Mouse (Mus musculus) lung, embryonic 16.5 days (tissue): Measurements from ENCODE around the gene Sox10. TPM values are rescaled to one million over a fixed set of nuclear protein-coding genes. Genes with fewer than 3 reads are reported as not detected.

Experiments used
- ATAC-seq: fragments of 200-750 bp; cut with Nextera tagmentation; 2 replicates; pipeline ENCODE4 v1.8.0; 2017; ENCODE audit warnings: low read depth, mild to moderate bottlenecking, moderate library complexity
- H3K27ac ChIP-seq: fragments of 300-500 bp; sonication (generic); 2 replicates; pipeline ENCODE4 v1.5.1; 2014; ENCODE audit warnings: mild to moderate bottlenecking, control low read depth, low read length
- H3K27me3 ChIP-seq: fragments of 300-500 bp; sonication (generic); 2 replicates; pipeline ENCODE4 v1.6.1; 2014; ENCODE audit warnings: low read depth, low read length, mixed read lengths; ENCODE audit not compliant: control insufficient read depth, insufficient read depth
- H3K36me3 ChIP-seq: fragments of 300-500 bp; sonication (generic); 2 replicates; pipeline ENCODE4 v1.6.1; 2014; ENCODE audit warnings: low read length; ENCODE audit not compliant: control insufficient read depth, insufficient read depth
- H3K4me1 ChIP-seq: fragments of 300-500 bp; sonication (generic); replicated peaks from 2 replicates; pipeline ENCODE4 v1.6.1; 2014; ENCODE audit warnings: low read length, mixed read lengths; ENCODE audit not compliant: control insufficient read depth, insufficient read depth
- H3K4me2 ChIP-seq: fragments of 300-500 bp; sonication (generic); 2 replicates; pipeline ENCODE4 v1.6.1; 2014; ENCODE audit warnings: low read depth, low read length, control low read depth
- H3K4me3 ChIP-seq: fragments of 300-500 bp; sonication (generic); 2 replicates; pipeline ENCODE4 v1.5.1; 2014; ENCODE audit warnings: mild to moderate bottlenecking, low read length, control low read depth
- H3K9ac ChIP-seq: fragments of 300-500 bp; sonication (generic); 2 replicates; pipeline ENCODE4 v1.6.1; 2014; ENCODE audit warnings: low read length, control low read depth
- H3K9me3 ChIP-seq: fragments of 300-500 bp; sonication (generic); 2 replicates; pipeline ENCODE4 v1.6.1; 2016; ENCODE audit warnings: low read length; ENCODE audit not compliant: control insufficient read depth
- WGBS: fragments of 180-500 bp; shearing (Covaris S2); extraction: QIAGEN DNeasy Blood & Tissue Kit; methylation state at CpG from one replicate; pipeline ENCODE4 v1.1.7; 2014; 5-methylcytosine and 5-hydroxymethylcytosine counted together
- polyA plus RNA-seq: library from polyadenylated mRNA; unstranded; fragments of >200 nt; fragmentation: Nextera tagmentation; extraction: Ambion mirVana; gene quantifications from 2 replicates; pipeline ENCODE4 v1.2.1, GENCODE M21; 2015

Sox10 gene
- polyA plus RNA-seq, 1 experiment from 2014 or later = 0.82 TPM

- Histone ChIP-seq H3K36me3 (no peaks in the 10 kb centered on the region), H3K9ac (no peak overlapping the region), H3K27me3 (no peaks in the 10 kb centered on the region), H3K9me3 (no peaks in the 10 kb centered on the region), H3K4me1 (peaks cover 13% of the 10 kb centered on the region), H3K27ac (no peak overlapping the region), H3K4me3 (no peak overlapping the region), H3K4me2 (no peak overlapping the region)
- ATAC-seq = no peak
- WGBS = 50% methylated on average over 2 of the region's 2 CpGs
Measured at GRCm38 (mm10) chr15:79105804-79106203, 59.2 kb downstream of the Sox10 start.

Other genes starting within 250 kb of the Sox10 start
- 796 and 862 TPM in 2 replicates for gene Lgals1, start 238.5 kb downstream of the Sox10 start, polyA plus RNA-seq
- 43.0 and 48.3 TPM in 2 replicates for gene Nol12, start 230.3 kb downstream of the Sox10 start, polyA plus RNA-seq
- 44.6 and 51.3 TPM in 2 replicates for gene Triobp, start 217.5 kb downstream of the Sox10 start, polyA plus RNA-seq
- gene H1f0, start 136.8 kb downstream of the Sox10 start, polyA plus RNA-seq = 516 and 576 TPM in 2 replicates
- not detected in 2 replicates for gene Galr3, start 123.4 kb downstream of the Sox10 start, polyA plus RNA-seq
- 52.6 and 56.7 TPM in 2 replicates for gene Ankrd54, start 102.3 kb downstream of the Sox10 start, polyA plus RNA-seq
- gene Eif3l, start 90.1 kb downstream of the Sox10 start, polyA plus RNA-seq = 196 and 209 TPM in 2 replicates
- 6.9 and 7.8 TPM in 2 replicates for gene Micall1, start 56.3 kb downstream of the Sox10 start, polyA plus RNA-seq
- 255 and 267 TPM in 2 replicates for gene Polr2f, start 24.2 kb downstream of the Sox10 start, polyA plus RNA-seq
- 16.3 and 18.3 TPM in 2 replicates for gene 1700088E04Rik, start 24.0 kb downstream of the Sox10 start, polyA plus RNA-seq
- gene Pick1, start 63.9 kb upstream of the Sox10 start, polyA plus RNA-seq = 41.2 and 48.4 TPM in 2 replicates
- gene Gm49486, start 64.2 kb upstream of the Sox10 start, polyA plus RNA-seq = 0.28 and 0.67 TPM in 2 replicates
- 0.13 and 0.19 TPM in 2 replicates for gene Slc16a8, start 89.5 kb upstream of the Sox10 start, polyA plus RNA-seq
- gene Baiap2l2, start 120.3 kb upstream of the Sox10 start, polyA plus RNA-seq = 4.1 and 6.2 TPM in 2 replicates
- gene Pla2g6, start 163.2 kb upstream of the Sox10 start, polyA plus RNA-seq = 20.1 and 22.4 TPM in 2 replicates
- gene Maff, start 181.4 kb upstream of the Sox10 start, polyA plus RNA-seq = 5.2 and 6.5 TPM in 2 replicates
- 71.1 and 78.2 TPM in 2 replicates for gene Tmem184b, start 238.3 kb upstream of the Sox10 start, polyA plus RNA-seq